Comparison of ENCODE assay signal across 9 mouse cellular contexts in the genomic region with DNA sequence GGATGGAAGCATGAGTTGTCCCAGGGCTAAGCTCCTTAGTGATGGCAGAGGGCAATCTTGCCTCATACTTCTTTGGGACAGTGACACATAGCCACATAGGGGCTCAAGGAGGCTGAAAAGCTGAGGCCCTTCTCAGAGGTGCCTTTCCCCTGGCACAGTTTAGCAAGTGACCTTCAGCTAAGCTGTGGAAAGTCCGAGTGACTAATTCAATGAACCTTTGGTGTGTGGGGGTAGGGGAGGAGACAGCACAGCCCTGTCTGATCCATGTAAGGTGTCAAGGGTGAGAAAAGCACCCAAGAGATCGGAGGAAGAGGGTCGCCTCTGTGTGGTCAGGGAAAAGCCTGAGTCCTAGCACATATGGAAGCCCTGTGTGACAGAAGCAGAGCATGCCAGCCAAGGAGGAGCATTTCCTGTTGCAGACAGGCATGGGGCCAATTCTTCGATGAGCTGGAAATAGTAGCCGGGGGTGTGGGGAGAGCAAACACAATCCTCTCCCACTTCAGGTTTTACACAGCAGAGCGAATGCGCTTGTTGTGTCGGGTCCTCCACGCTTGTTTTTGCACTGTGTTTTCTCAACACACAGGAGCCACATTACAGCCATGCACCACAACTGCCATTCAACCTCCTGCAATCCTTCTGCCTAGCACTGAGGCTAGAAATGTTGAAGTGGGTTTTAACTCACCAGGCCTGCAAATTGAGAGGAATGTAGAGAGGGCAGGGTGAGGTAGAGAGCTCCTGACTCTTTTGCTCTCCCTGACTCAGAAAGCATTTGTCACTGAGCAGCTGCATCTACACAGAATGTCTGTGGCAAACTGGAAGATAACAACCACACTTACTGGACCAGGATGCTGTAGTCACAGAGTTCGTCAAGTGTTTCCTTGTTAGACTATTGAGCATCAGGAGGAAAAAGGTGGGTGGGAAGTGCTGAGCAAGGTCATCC.
DNase-seq lines count a peak whose midpoint lies in the region; ATAC-seq and TF ChIP-seq lines count a peak whose summit lies in the region.
"Had no signal": no experiment of that assay in that cellular context is flagged by ENCODE, and none has a peak within 500 bp of the region (broad histone marks: within the 10 kb centered on the region; RNA-seq: fewer than 3 reads in every experiment).

No protein-coding gene starts in this region.

- no peaks in the 10 kb centered on the region for H3K79me2 ChIP-seq in myocyte (ENCODE audit: control insufficient read depth, insufficient read depth)

- H3K4me2 ChIP-seq in forebrain, embryonic 14.5 days (ENCODE audit: low read length) = no peak overlapping the region
- H3K4me2 ChIP-seq in forebrain, embryonic 11.5 days (ENCODE audit: low read depth, low read length, severe bottlenecking) = no peak overlapping the region
- no peak overlapping the region for H3K4me2 ChIP-seq in hindbrain, embryonic 16.5 days (ENCODE audit: low read length)
- peak overlapping the region; percentile 60 for H3K4me2 ChIP-seq in myocyte (ENCODE audit: low read depth)

- no peaks in the 10 kb centered on the region for H3K36me3 ChIP-seq in forebrain, embryonic 14.5 days (ENCODE audit: control insufficient read depth, insufficient read depth, low read length)
- no peaks in the 10 kb centered on the region for H3K36me3 ChIP-seq in forebrain, embryonic 11.5 days (ENCODE audit: control insufficient read depth, insufficient read depth, low read length)
- H3K36me3 ChIP-seq in hindbrain, embryonic 16.5 days (ENCODE audit: control insufficient read depth, insufficient read depth, low read length) = no peaks in the 10 kb centered on the region
- H3K36me3 ChIP-seq in myocyte (ENCODE audit: control insufficient read depth, insufficient read depth) = no peaks in the 10 kb centered on the region

- no peak overlapping the region for H3K9ac ChIP-seq in forebrain, embryonic 14.5 days (ENCODE audit: low read length)
- H3K9ac ChIP-seq in forebrain, embryonic 11.5 days (ENCODE audit: low read length) = no peak overlapping the region
- 0 out of 2 replicates have a peak overlapping the region, but pooled peaks have one; percentile 6 for H3K9ac ChIP-seq in hindbrain, embryonic 16.5 days (ENCODE audit: low read depth, low read length)

- no peaks in the 10 kb centered on the region for H3K9me3 ChIP-seq in forebrain, embryonic 14.5 days (replicated peaks; ENCODE audit: control insufficient read depth, low read length)
- no peaks in the 10 kb centered on the region for H3K9me3 ChIP-seq in forebrain, embryonic 11.5 days (ENCODE audit: control insufficient read depth, low read length)
- no peaks in the 10 kb centered on the region for H3K9me3 ChIP-seq in hindbrain, embryonic 16.5 days (ENCODE audit: control insufficient read depth, low read length)
- H3K9me3 ChIP-seq: megakaryocyte, embryonic 14.5 days had no signal

- 0 out of 2 replicates have a peak, but pooled peaks have one; percentile 19 for ATAC-seq in forebrain, embryonic 14.5 days
- no peak for ATAC-seq in forebrain, embryonic 11.5 days (replicated peaks; ENCODE audit: low FRiP score)
- peak; percentile 72 for ATAC-seq in hindbrain, embryonic 16.5 days

- H3K4me1 ChIP-seq in forebrain, embryonic 14.5 days (ENCODE audit: control insufficient read depth, insufficient read depth, low read length) = peaks cover 9% of the 10 kb centered on the region
- 0 out of 2 replicates have a peak, but pooled peaks cover 3% of the 10 kb centered on the region for H3K4me1 ChIP-seq in forebrain, embryonic 11.5 days (replicated peaks; ENCODE audit: control insufficient read depth, insufficient read depth, low read length)
- H3K4me1 ChIP-seq in embryonic fibroblast, embryonic 13.5 days (ENCODE audit: control insufficient read depth, insufficient read depth, low read length) = peaks cover 19% of the 10 kb centered on the region
- H3K4me1 ChIP-seq in hindbrain, embryonic 16.5 days (ENCODE audit: control insufficient read depth, insufficient read depth, low read depth, low read length) = peaks cover 13% of the 10 kb centered on the region

- whole genome bisulfite sequencing in forebrain, embryonic 14.5 days = 54% methylated on average over 10 of the region's 10 CpGs
- 79% methylated on average over 10 of the region's 10 CpGs for WGBS in forebrain, embryonic 11.5 days
- WGBS in hindbrain, embryonic 16.5 days = 53% methylated on average over 10 of the region's 10 CpGs

- no peak for TF ChIP-seq CTCF in embryonic fibroblast, embryonic 13.5 days (IDR thresholded peaks at IDR 0.05; ENCODE audit: borderline replicate concordance, insufficient read depth, low read length)

- no peak for TF ChIP-seq POLR2A in embryonic fibroblast, embryonic 13.5 days (IDR thresholded peaks at IDR 0.05; ENCODE audit: low read depth, low read length)
- TF ChIP-seq POLR2A in myocyte (IDR thresholded peaks at IDR 0.05; ENCODE audit: insufficient read length, low read depth) = no peak

- H3ac ChIP-seq in myocyte (ENCODE audit: control insufficient read depth, insufficient read length) = no peak overlapping the region

- H3K4me3 ChIP-seq in forebrain, embryonic 14.5 days (ENCODE audit: low read depth, low read length) = no peak overlapping the region
- H3K4me3 ChIP-seq in forebrain, embryonic 11.5 days (ENCODE audit: low read depth, low read length) = no peak overlapping the region
- no peak overlapping the region for H3K4me3 ChIP-seq in embryonic fibroblast, embryonic 13.5 days (ENCODE audit: insufficient read depth, low read length)
- H3K4me3 ChIP-seq in hindbrain, embryonic 16.5 days (ENCODE audit: low read length) = no peak overlapping the region
- H3K4me3 ChIP-seq in myocyte = no peak overlapping the region
- H3K4me3 ChIP-seq: megakaryocyte, embryonic 14.5 days had no signal

- H3K27me3 ChIP-seq in forebrain, embryonic 14.5 days (replicated peaks; ENCODE audit: control insufficient read depth, insufficient read depth, low read length) = no peaks in the 10 kb centered on the region
- H3K27me3 ChIP-seq in forebrain, embryonic 11.5 days (ENCODE audit: control insufficient read depth, insufficient read depth, low read length) = no peaks in the 10 kb centered on the region
- no peaks in the 10 kb centered on the region for H3K27me3 ChIP-seq in hindbrain, embryonic 16.5 days (replicated peaks; ENCODE audit: control insufficient read depth, insufficient read depth, low read length)
- no peaks in the 10 kb centered on the region for H3K27me3 ChIP-seq in myocyte (ENCODE audit: control insufficient read depth, insufficient read depth, insufficient read length)

- DNase-seq in forebrain, embryonic 14.5 days (ENCODE audit: low spot score) = peak; percentile 59
- no peak for DNase-seq in forebrain, embryonic 11.5 days (ENCODE audit: low spot score)
- DNase-seq in adrenal gland, adult 2 months = peak; percentile 84
- DNase-seq in layer of hippocampus, postnatal 36 days = peak; percentile 55 to 58
- DNase-seq in urinary bladder, postnatal 10 days (ENCODE audit: low spot score) = no peak

- no peak overlapping the region for H3K27ac ChIP-seq in forebrain, embryonic 14.5 days (ENCODE audit: low read depth, low read length)
- H3K27ac ChIP-seq in forebrain, embryonic 11.5 days (ENCODE audit: low read depth, low read length) = no peak overlapping the region
- H3K27ac ChIP-seq in embryonic fibroblast, embryonic 13.5 days (ENCODE audit: insufficient read depth, low read length) = peak overlapping the region; percentile 51
- H3K27ac ChIP-seq in hindbrain, embryonic 16.5 days (ENCODE audit: low read depth, low read length) = no peak overlapping the region

TF ChIP-seq in myocyte, 11 proteins besides CTCF, POLR2A, EP300 and RAD21:
- TF ChIP-seq MYOD1 (IDR thresholded peaks at IDR 0.05; ENCODE audit: control insufficient read depth in 1 of 3, insufficient read length in 2 of 3, low read depth in 2 of 3) = peak in 2 of 3 experiments; percentile 62 to 79
- TF ChIP-seq MYOG (IDR thresholded peaks at IDR 0.05; ENCODE audit: control insufficient read depth in 1 of 3, insufficient read depth in 1 of 3, insufficient read length in 2 of 3, low read depth in 2 of 3) = peak in 2 of 3 experiments; percentile 58 to 77
- no peak for TF ChIP-seq E2F4 (IDR thresholded peaks at IDR 0.05; ENCODE audit: insufficient read depth)

Comparison
In these comparisons a context has a peak if more than half of its experiments do, and no peak if none do; other contexts are left out.
1. DNase-seq: peak in forebrain, embryonic 14.5 days (single experiment), adrenal gland, adult 2 months (single experiment) and layer of hippocampus, postnatal 36 days (2 of 2); none in forebrain, embryonic 11.5 days (single experiment) and urinary bladder, postnatal 10 days (single experiment).